Mouse (Mus musculus) stomach, embryonic 14.5 days (tissue): Measurements from ENCODE around the gene Cyp3a57. TPM values are rescaled to one million over a fixed set of nuclear protein-coding genes. Genes with fewer than 3 reads are reported as not detected.
"Not testable (repeated sequence)": the region's sequence is repeated elsewhere in the genome, so short reads cannot be mapped to it uniquely, and the experiment has no call there.

Source experiments
- ATAC-seq: fragments of 200-750 bp; cut with Nextera tagmentation; 2 replicates; pipeline ENCODE4 v1.8.0; 2017; ENCODE audit warnings: low read depth, moderate TSS enrichment; ENCODE audit not compliant: insufficient number of reproducible peaks, insufficient read depth, low FRiP score
- H3K27ac ChIP-seq: fragments of 300-500 bp; sonication (generic); 2 replicates; pipeline ENCODE4 v1.5.1; 2014; ENCODE audit warnings: mild to moderate bottlenecking, low read length, moderate library complexity, mixed read lengths
- H3K27me3 ChIP-seq: fragments of 300-500 bp; sonication (generic); 2 replicates; pipeline ENCODE4 v1.6.1; 2014; ENCODE audit warnings: low read length, control low read depth, mixed read lengths; ENCODE audit not compliant: control insufficient read depth, insufficient read depth
- H3K36me3 ChIP-seq: fragments of 300-500 bp; sonication (generic); 2 replicates; pipeline ENCODE4 v1.6.1; 2014; ENCODE audit warnings: mild to moderate bottlenecking, control low read depth, low read length, moderate library complexity, mixed read lengths; ENCODE audit not compliant: control insufficient read depth, insufficient read depth
- H3K4me1 ChIP-seq: fragments of 300-500 bp; sonication (generic); 2 replicates; pipeline ENCODE4 v1.6.1; 2014; ENCODE audit warnings: low read length, control low read depth, mixed read lengths; ENCODE audit not compliant: control insufficient read depth, insufficient read depth
- H3K4me2 ChIP-seq: fragments of 300-500 bp; sonication (generic); replicated peaks from 2 replicates; pipeline ENCODE4 v1.6.1; 2014; ENCODE audit warnings: low read depth, low read length, control low read depth
- H3K4me3 ChIP-seq: fragments of 300-500 bp; sonication (generic); 2 replicates; pipeline ENCODE4 v1.5.1; 2014; ENCODE audit warnings: low read depth, low read length, control low read depth
- H3K9ac ChIP-seq: fragments of 300-500 bp; sonication (generic); replicated peaks from 2 replicates; pipeline ENCODE4 v1.6.1; 2014; ENCODE audit warnings: low read depth, mild to moderate bottlenecking, control low read depth, low read length, moderate library complexity, mixed read lengths
- H3K9me3 ChIP-seq: fragments of 300-500 bp; sonication (generic); 2 replicates; pipeline ENCODE4 v1.6.1; 2016; ENCODE audit warnings: low read depth, low read length, control low read depth; ENCODE audit not compliant: control insufficient read depth
- WGBS: fragments of 180-500 bp; shearing (Covaris S2); extraction: QIAGEN DNeasy Blood & Tissue Kit; methylation state at CpG from one replicate; pipeline ENCODE4 v1.1.7; 2014; 5-methylcytosine and 5-hydroxymethylcytosine counted together
- polyA plus RNA-seq: library from polyadenylated mRNA; unstranded; fragments of >200 nt; fragmentation: Nextera tagmentation; extraction: Ambion mirVana; gene quantifications from 2 replicates; pipeline ENCODE4 v1.2.1, GENCODE M21; 2014

Gene Cyp3a57
- polyA plus RNA-seq, 1 experiment from 2014 or later, result not detected

DNA sequence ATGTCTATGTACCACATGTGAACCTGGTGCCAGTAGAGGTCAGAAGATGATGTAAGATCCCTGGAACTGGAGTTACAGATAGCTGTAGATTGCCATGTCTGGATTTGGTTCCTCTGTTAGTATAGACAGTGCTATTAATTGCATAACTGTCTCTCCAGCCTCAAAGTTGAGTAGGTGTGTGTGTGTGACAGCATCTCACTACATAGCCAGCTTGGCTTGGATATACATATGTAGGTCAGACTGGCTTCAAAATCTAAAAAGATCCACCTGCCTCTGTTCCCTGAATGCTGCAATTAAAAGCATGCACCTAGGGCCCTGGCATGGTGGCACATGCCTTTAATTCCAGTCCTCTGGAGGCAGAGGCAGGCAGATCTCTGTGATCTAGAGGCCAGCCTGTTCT lies 4.6 kb downstream of the Cyp3a57 start:
- Histone ChIP-seq H3K4me3 (no peak overlapping the region), H3K27me3 (no peaks in the 10 kb centered on the region), H3K9ac (no peak overlapping the region), H3K27ac (no peak overlapping the region), H3K4me2 (no peak overlapping the region), H3K36me3 (no peaks in the 10 kb centered on the region), H3K9me3 (no peaks in the 10 kb centered on the region), H3K4me1 (no peaks in the 10 kb centered on the region)
- ATAC-seq, result no peak

DNA sequence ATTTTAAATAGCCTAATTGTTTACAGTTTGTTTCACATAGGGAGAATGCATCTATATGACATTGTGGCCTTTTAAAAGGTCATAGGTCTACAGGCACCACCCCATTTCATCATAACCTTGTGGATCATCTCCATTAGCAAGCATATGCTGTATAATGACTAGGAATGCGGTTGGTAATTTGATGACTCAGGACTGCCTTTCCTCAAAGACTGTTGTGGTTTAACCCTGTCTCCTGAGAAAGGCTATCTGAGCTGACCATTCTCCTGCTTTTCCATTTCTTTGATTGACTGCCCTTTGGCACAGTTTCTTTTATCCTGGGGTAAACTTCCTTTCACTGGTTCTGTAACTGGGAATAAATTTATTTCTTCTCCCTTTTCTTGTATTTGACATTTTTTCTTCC lies 8.0 kb downstream of the Cyp3a57 start:
- Histone ChIP-seq H3K27ac (no peak overlapping the region), H3K27me3 (no peaks in the 10 kb centered on the region), H3K4me2 (no peak overlapping the region), H3K4me3 (no peak overlapping the region), H3K9me3 (no peaks in the 10 kb centered on the region), H3K4me1 (no peaks in the 10 kb centered on the region), H3K9ac (no peak overlapping the region), H3K36me3 (no peaks in the 10 kb centered on the region)
- 88% methylated on average over 1 of the region's 1 CpGs for WGBS
- ATAC-seq, result no peak

- 85% methylated on average over 9 of the region's 9 CpGs for WGBS
- H3K36me3 ChIP-seq, H3K4me1 ChIP-seq, H3K9ac ChIP-seq, H3K9me3 ChIP-seq, H3K27ac ChIP-seq, H3K4me2 ChIP-seq, H3K27me3 ChIP-seq, ATAC-seq, H3K4me3 ChIP-seq: not testable (repeated sequence)
Observed at GRCm38 (mm10) chr5:145415416-145415815, 70.3 kb downstream of the Cyp3a57 start.

DNA sequence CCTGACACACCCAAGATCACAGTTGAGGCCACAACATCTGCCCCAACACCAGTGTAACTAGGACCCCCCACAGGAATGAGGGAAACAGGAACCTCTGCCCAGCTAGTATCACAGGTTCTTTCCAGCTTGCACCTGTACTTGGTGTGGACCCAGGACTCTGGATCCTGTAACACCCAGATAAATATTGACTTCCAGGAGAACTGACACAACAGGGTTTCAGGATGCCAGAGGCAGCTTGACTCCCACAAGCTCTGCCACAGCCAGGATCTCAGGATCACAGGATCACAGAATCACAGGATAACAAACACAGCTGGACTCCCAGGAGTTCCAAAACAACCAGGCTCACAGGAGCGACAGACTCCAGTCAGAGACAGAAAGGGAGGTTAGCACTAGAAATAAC lies 77.2 kb downstream of the Cyp3a57 start:
- no peaks in the 10 kb centered on the region for H3K36me3 ChIP-seq
- H3K9me3 ChIP-seq, result no peaks in the 10 kb centered on the region
- H3K27me3 ChIP-seq, result no peaks in the 10 kb centered on the region
- H3K9ac ChIP-seq, result no peak overlapping the region
- 75% methylated on average over 1 of the region's 1 CpGs for WGBS
- H3K4me3 ChIP-seq, result no peak overlapping the region
- H3K27ac ChIP-seq, result no peak overlapping the region
- no peak overlapping the region for H3K4me2 ChIP-seq
- ATAC-seq, result no peak
- no peaks in the 10 kb centered on the region for H3K4me1 ChIP-seq

- H3K27me3 ChIP-seq, result no peaks in the 10 kb centered on the region
- H3K9me3 ChIP-seq, result no peaks in the 10 kb centered on the region
- H3K4me2 ChIP-seq, result no peak overlapping the region
- no peaks in the 10 kb centered on the region for H3K36me3 ChIP-seq
- H3K9ac ChIP-seq, result no peak overlapping the region
- no peak for ATAC-seq
- no peaks in the 10 kb centered on the region for H3K4me1 ChIP-seq
- no peak overlapping the region for H3K27ac ChIP-seq
- no peak overlapping the region for H3K4me3 ChIP-seq
Observed at GRCm38 (mm10) chr5:145431004-145431403, 85.9 kb downstream of the Cyp3a57 start.

- no peaks in the 10 kb centered on the region for H3K36me3 ChIP-seq
- H3K27ac ChIP-seq, result no peak overlapping the region
- H3K9ac ChIP-seq, result no peak overlapping the region
- no peak overlapping the region for H3K4me2 ChIP-seq
- no peaks in the 10 kb centered on the region for H3K9me3 ChIP-seq
- 75% methylated on average over 1 of the region's 1 CpGs for WGBS
- no peaks in the 10 kb centered on the region for H3K4me1 ChIP-seq
- H3K27me3 ChIP-seq, result no peaks in the 10 kb centered on the region
- H3K4me3 ChIP-seq, result no peak overlapping the region
- no peak for ATAC-seq
Observed at GRCm38 (mm10) chr5:145433688-145434087, 88.6 kb downstream of the Cyp3a57 start.

Other genes starting within 250 kb of the Cyp3a57 start
- 144 and 163 TPM in 2 replicates for gene Arpc1b, start 231.1 kb upstream of the Cyp3a57 start, polyA plus RNA-seq
- gene Pdap1, start 205.0 kb upstream of the Cyp3a57 start, polyA plus RNA-seq, result 102 and 111 TPM in 2 replicates
- 186 and 191 TPM in 2 replicates for gene Bud31, start 204.9 kb upstream of the Cyp3a57 start, polyA plus RNA-seq
- 11.4 and 12.1 TPM in 2 replicates for gene Ptcd1, start 178.2 kb upstream of the Cyp3a57 start, polyA plus RNA-seq
- 26.4 and 28.2 TPM in 2 replicates for gene Cpsf4, start 178.1 kb upstream of the Cyp3a57 start, polyA plus RNA-seq
- gene Atp5j2, start 153.2 kb upstream of the Cyp3a57 start, polyA plus RNA-seq, result 576 and 654 TPM in 2 replicates
- gene Zkscan14, start 143.4 kb upstream of the Cyp3a57 start, polyA plus RNA-seq, result 9.0 and 9.6 TPM in 2 replicates
- gene Zkscan5, start 140.7 kb upstream of the Cyp3a57 start, polyA plus RNA-seq, result 13.6 and 13.9 TPM in 2 replicates
- 39.8 and 42.0 TPM in 2 replicates for gene Zfp655, start 113.6 kb upstream of the Cyp3a57 start, polyA plus RNA-seq
- gene Zscan25, start 64.8 kb upstream of the Cyp3a57 start, polyA plus RNA-seq, result 0.80 and 1.6 TPM in 2 replicates
- not detected in 2 replicates for gene Cyp3a16, start 124.4 kb downstream of the Cyp3a57 start, polyA plus RNA-seq
- gene Cyp3a41b, start 239.5 kb downstream of the Cyp3a57 start, polyA plus RNA-seq, result not detected in 2 replicates